Mouse (Mus musculus): ENCODE results near the gene Gm20821.
"Not testable (repeated sequence)": the region's sequence is repeated elsewhere in the genome, so short reads cannot be mapped to it uniquely, and the experiment has no call there.

Gene Gm20821

DNA sequence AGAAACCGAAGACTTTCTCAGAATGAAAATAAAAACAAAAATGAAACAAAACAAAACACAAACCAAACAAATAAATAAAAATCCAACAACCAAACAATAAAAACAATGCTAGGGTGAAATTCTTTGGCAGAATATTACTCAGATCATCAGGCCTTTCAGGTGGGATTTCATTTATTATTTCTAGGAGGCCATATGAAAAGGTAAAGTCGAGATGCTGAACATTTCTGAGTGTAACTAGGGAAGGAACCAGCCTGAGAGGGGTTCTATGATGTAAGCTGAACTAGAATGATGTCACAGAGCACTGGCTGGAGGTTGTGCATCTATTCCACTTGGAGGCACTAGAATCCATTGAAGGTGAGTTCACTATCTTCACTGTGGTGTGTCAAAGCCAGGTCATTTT lies at the start of gene Gm20821:
Gm20821 (plus strand) TSS at position 301 of the 400 bp plus-strand sequence.
- in situ Hi-C loops (cut with MboI; ENCODE audit: low pct_unique_long_range_greater_than_20kb in 1 of 2, low sequenced_read_pairs in 2 of 2, unreplicated experiment in 1 of 2), result not testable (repeated sequence)

Measured in mouse embryonic stem cell (cell line).